Mouse (Mus musculus) layer of hippocampus, postnatal 10 days (tissue): Measurements from ENCODE around the gene Rnf227. TPM values are rescaled to one million over a fixed set of nuclear protein-coding genes. Genes with fewer than 3 reads are reported as not detected.

Source experiments
- total RNA-seq, 2 experiments: library from RNA; stranded (reverse); gene quantifications; 2 replicates each; pipeline ENCODE4 v1.2.3; 2021

The Rnf227 gene
- total RNA-seq, 2 experiments from 2014 or later, result 72.6 to 76.6 TPM

Other genes starting within 250 kb of the Rnf227 start
- gene Per1, start 245.2 kb upstream of the Rnf227 start, total RNA-seq, result 10 to 100 TPM; 54.4 to 67.2 TPM
- under 1 TPM; 0.54 to 0.96 TPM for gene Hes7, start 220.1 kb upstream of the Rnf227 start, total RNA-seq
- under 1 TPM; 0.59 to 0.89 TPM for gene 9130213A22Rik, start 217.9 kb upstream of the Rnf227 start, total RNA-seq
- 1 to 10 TPM; 5.8 to 6.6 TPM for gene Aloxe3, start 214.6 kb upstream of the Rnf227 start, total RNA-seq
- under 1 TPM; 0.27 to 0.31 TPM for gene Alox12b, start 183.5 kb upstream of the Rnf227 start, total RNA-seq
- gene Alox8, start 142.6 kb upstream of the Rnf227 start, total RNA-seq, result 1 to 10 TPM; 5.2 to 6.9 TPM
- under 1 TPM; 0.60 to 0.94 TPM for gene Gucy2e, start 103.4 kb upstream of the Rnf227 start, total RNA-seq
- 10 to 100 TPM; 16.6 to 18.2 TPM for gene Cntrob, start 16.7 kb upstream of the Rnf227 start, total RNA-seq
- gene Trappc1, start 16.5 kb upstream of the Rnf227 start, total RNA-seq, result 10 to 100 TPM; 74.5 to 83.6 TPM
- 10 to 100 TPM; 12.3 to 14.7 TPM for gene Kcnab3, start 14.2 kb upstream of the Rnf227 start, total RNA-seq
- 100 to 1,000 TPM; 540 to 617 TPM for gene Chd3, start 28.9 kb downstream of the Rnf227 start, total RNA-seq
- gene Naa38, start 55.0 kb downstream of the Rnf227 start, total RNA-seq, result 10 to 100 TPM; 84.1 to 95.1 TPM
- gene Cyb5d1, start 55.2 kb downstream of the Rnf227 start, total RNA-seq, result 10 to 100 TPM; 28.4 to 40.6 TPM
- 1 to 10 TPM; 2.1 to 2.7 TPM for gene Tmem88, start 57.8 kb downstream of the Rnf227 start, total RNA-seq
- gene Kdm6b, start 73.2 kb downstream of the Rnf227 start, total RNA-seq, result 10 to 100 TPM; 47.0 to 50.5 TPM
- gene Dnah2, start 208.6 kb downstream of the Rnf227 start, total RNA-seq, result 1 to 10 TPM; 8.0 to 8.6 TPM
- 100 to 1,000 TPM; 203 to 217 TPM for gene Efnb3, start 219.7 kb downstream of the Rnf227 start, total RNA-seq
- 10 to 100 TPM in 1 of 2 experiments, 1 to 10 TPM in 1; 7.7 to 10.6 TPM for gene Wrap53, start 239.8 kb downstream of the Rnf227 start, total RNA-seq
- gene Trp53, start 239.9 kb downstream of the Rnf227 start, total RNA-seq, result 10 to 100 TPM; 31.4 to 31.8 TPM